Mouse (Mus musculus) urinary bladder, postnatal 36 days (tissue): ENCODE data around the gene Ak5.
A peak's percentile ranks its signal among the peaks of the same experiment; 100 is the strongest.
"Not testable (repeated sequence)": the region's sequence is repeated elsewhere in the genome, so short reads cannot be mapped to it uniquely, and the experiment has no call there.

Experiments
- DNase-seq, 2 experiments: peaks; one replicate each; pipeline ENCODE4 v3.0.0; 2022; ENCODE audit warnings: low spot score in 2 of 2, mixed read lengths in 1 of 2

Ak5 gene

DNA sequence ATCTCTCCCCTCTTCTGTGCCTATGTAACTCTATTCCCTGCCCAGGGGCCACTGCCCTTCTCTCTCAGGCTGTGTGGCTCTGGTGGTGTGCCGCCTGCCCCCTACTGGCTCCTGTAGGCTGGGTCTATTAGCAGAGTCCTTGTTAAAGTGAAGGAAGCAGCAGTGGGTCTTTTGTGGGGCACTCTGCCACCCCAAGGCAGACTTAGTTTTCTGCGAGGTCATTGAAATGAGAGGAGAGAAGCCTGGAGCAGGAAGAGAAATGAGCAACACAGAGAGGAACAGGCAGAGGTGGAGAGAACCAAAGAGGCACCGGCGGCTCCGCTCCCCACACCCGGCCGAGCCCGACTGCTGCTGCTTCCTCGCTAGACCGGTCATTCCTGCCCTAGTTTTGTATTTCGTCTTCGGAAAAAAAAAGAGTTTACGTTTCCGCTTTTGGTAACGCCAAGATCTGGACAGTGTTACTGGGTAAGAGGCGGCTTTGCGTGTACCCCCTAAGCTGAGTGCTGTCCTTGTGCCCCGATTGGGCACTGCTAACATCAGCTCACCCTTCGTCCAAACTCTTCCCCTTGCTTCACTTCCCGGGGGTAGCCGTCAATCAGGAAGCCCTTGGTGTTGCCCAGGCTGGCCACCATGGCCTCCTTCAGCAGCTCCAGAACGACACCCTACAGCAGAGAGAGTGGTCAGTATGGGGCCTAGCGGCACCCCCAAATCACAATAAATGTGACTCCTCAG lies 190.2 kb downstream of the Ak5 start:
- DNase-seq = peak; percentile 68 to 70

GRCm38 (mm10) chr3:152475894-152476293 lies 192.3 kb downstream of the Ak5 start:
- DNase-seq = no peak

DNA sequence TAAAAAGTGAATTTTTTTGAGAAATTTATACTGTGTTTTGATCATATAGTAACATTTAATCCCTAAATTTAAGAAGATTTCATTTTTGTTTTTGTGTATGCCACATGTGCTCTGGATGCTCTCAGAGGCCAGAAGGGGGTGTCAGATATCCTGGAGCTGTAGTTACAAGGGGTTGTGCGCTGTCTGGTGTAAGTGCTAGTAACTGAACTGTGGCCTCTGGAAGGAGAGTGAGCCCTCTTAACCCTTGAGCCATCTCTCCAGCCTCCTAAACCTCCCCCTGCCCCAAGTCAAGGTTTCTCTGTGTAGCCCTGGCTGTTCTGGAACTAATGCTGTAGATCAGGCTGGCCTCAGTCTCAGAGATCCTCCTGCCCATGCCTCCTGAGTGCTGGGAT lies 192.9 kb downstream of the Ak5 start:
- DNase-seq = no peak

DNA sequence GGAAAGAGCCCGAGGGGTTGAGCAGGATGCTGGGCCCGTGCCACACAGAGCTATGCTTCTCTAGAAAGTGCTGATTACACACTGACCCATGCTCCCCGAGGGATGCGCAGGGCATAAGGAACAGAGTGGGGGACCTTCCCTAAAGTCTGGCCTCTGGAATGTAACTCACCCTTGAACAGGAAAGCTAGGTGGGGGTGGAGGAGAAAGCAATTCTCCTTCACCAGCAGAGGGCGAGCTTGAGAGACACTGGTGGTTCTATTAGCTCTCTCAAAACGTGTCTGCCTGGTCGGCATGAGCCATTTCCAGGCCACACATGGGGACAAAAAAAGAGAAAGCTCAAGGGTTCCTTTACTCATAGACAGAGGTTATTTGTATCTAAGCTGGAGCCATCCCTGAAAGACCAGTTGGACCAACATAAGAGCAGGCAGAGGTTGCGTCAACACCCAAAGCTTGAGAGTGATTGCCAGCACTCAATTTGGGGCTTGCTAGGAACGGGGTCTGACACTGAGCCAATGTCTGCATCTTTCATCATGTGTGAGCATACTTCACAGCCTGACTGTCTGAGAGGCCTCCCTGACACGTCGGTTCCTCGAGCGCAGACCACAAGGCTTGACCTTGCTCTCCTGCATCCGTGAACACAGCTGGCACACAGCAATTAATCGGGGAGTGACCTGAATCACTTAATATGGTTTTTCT lies 193.4 kb downstream of the Ak5 start:
- peak; percentile 22 to 41 for DNase-seq

GRCm38 (mm10) chr3:152472676-152473075 lies 195.5 kb downstream of the Ak5 start:
- DNase-seq = no peak

DNA sequence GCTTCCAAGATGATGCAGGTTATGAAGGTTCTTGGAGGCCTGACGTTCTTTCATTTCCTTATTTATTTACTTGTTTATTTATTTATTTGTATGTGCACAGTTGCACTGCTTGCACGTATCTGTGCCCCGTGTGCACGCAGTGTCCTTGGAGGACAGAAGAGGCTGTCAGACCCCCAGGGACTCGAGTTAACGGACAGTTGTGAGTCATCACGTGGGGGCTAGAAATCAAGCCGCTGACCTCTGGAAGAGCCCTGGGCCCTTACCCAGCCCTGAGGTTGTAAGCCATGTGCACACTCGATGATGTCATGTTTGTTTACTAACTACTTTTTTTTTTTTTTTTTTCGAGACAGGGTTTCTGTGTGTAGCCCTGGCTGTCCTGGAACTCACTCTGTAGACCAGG lies 197.8 kb downstream of the Ak5 start:
- no peak for DNase-seq

DNA sequence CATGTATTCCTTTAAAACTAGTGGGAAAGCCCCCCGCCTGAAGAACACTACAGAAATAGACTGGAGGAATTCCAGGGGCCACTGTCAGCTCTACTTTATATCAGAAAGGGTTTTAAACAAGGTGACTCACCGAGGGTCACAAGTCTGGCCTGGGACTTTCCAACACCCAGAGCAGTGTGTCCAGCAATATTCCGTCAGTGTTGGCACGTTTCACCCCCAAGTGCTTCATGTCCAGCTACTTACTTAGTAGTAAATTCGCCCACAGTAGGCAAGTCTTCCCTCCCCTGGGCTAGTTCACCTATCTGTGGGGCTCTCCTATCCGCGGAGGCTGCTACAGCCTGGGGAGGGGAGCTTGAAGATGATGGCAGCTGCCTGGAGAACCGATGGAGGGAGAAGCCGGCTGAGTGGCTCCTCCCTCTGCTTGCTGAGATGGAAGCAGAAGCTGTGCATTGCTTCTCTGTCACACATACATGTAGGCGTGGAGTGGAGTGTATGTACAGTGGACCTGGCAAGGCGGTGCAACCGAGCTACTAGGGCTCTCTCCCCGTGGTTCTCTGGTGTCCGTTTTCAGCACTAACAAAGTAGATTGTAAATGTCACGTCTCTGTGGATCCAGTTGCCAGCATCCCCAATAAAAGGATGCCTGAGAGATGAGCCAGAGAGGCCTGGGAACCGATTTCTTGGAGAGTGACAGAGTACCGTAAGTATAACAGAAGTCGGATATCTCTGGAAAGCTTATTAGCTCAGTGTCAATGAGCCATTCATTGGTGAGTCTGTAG lies 198.5 kb downstream of the Ak5 start:
- DNase-seq = no peak

DNA sequence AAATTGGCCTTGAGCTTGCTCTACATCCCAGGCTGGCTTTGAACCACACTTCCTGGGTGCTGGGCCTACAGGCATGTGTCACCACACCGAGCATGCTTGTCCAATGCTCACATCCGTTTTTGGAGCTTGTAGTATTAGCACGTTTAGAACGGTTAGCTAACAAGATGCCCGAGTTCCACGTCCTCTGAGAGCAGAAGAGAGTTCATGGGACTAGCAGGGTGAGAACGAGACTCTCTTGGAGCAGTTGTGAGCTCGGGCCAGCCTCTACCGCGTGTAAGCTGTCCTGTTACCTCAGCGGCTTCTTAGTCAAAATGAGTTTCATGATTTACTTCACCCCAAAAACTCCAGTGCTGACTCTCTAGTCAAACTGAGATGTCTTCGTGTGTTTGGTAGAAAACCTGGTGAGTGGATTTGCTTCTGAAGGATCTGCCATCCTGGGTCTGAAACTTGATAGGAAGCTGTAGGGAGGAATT lies 199.6 kb downstream of the Ak5 start:
- no peak for DNase-seq

DNA sequence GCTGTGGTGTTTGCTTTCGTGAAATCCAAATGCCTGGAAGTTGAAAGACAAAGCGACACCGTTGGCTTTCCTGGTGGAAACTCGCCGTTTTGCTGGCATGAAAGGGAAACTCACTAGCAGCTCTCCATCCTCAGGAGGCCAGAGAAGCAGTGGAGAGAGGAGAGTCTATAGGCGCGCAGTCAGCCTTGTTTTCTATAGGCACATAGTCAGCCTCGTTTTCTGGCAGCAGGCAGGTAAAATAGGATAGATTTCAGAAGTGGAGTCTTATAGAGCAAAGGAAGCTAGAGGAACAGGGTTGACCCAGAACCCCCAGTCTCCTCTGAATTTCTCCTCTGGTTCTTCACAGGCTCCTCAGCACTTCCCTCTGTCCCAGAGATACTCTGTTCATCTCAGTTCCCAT lies 200.1 kb downstream of the Ak5 start:
- no peak for DNase-seq

- no peak for DNase-seq
Measured at GRCm38 (mm10) chr3:152467312-152467711, 200.8 kb downstream of the Ak5 start.

GRCm38 (mm10) chr3:152466849-152467248 lies 201.3 kb downstream of the Ak5 start:
- DNase-seq = no peak

- DNase-seq = no peak
Measured at GRCm38 (mm10) chr3:152465338-152465737, 202.8 kb downstream of the Ak5 start.

DNA sequence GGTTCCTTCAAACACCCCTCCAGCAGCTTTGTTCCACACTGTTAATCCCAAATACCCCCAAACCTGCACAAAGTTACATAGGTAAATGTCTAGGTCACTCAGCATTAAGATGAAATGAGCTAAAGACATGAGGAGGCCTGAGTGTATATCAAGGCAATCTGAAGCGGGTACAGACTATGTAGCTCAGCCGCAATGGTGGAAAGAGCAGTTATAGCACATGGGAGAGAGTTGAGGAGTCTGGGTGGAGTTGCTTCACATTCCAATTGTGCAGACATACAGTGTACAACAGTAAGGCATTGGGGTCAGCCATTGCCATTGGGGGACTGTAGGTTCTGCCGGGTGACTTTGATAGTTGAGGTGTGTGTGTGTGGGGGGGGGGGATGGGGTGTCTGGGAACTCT lies 203.7 kb downstream of the Ak5 start:
- DNase-seq = no peak

GRCm38 (mm10) chr3:152462900-152463299 lies 205.3 kb downstream of the Ak5 start:
- no peak for DNase-seq

- no peak for DNase-seq
Measured at GRCm38 (mm10) chr3:152462038-152462547, 206.1 kb downstream of the Ak5 start.

DNA sequence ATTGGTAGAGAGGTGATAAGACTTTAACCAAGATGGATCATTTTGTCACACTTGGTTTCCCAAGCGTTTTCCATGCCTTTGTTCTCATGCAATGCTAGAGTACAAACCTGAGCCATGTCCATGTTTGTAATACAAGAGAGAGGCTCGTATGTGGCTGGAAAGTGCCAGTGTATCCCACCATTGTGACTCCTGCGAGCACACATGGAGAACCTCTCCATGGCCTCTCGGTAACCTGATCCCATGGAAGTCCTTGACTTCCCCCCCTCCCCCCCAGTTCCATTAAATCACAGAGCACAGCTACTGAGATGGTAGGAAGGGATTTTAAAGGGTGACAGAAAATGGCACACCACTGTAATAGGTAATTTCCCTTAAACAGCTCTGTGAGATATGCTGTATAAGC lies 207.4 kb downstream of the Ak5 start:
- DNase-seq = no peak

DNA sequence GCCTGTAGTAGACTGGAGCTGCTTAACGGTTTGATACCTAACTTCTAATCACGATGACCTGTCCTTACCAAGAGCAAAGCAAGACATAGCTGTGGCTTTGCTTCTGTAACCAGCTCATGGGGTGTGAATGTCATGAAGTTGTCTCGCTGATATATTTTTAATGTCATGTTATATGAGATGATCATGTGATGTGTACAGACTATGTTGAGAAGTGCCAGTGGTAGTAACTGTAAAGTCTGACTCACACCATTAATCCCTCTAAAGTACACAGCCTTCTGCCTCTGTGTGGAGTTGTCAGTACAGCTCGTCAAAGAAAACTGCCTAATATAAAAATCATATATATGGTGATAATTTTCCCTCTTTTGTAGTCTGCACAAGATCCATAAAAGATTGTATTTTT lies 209.3 kb downstream of the Ak5 start:
- not testable (repeated sequence) for DNase-seq

- no peak for DNase-seq
Measured at GRCm38 (mm10) chr3:152457308-152458035, 210.7 kb downstream of the Ak5 start.

GRCm38 (mm10) chr3:152453163-152453562 lies 215.0 kb downstream of the Ak5 start:
- no peak for DNase-seq

- no peak for DNase-seq
Measured at GRCm38 (mm10) chr3:152446966-152447365, 221.2 kb downstream of the Ak5 start.

- no peak for DNase-seq
Measured at GRCm38 (mm10) chr3:152444114-152444513, 224.0 kb downstream of the Ak5 start.

GRCm38 (mm10) chr3:152442795-152443194 lies 225.4 kb downstream of the Ak5 start:
- no peak for DNase-seq
